Mouse (Mus musculus): ENCODE measurements around the gene Hist1h4b.
"Not testable (repeated sequence)": the region's sequence is repeated elsewhere in the genome, so short reads cannot be mapped to it uniquely, and the experiment has no call there.

Hist1h4b gene

GRCm38 (mm10) chr13:23759916-23760239 is 3.1 kb downstream of the Hist1h4b start:
- no peak for DNase-seq

GRCm38 (mm10) chr13:23760240-23760971 is 3.6 kb downstream of the Hist1h4b start:
- DNase-seq: no peak

- DNase-seq: peak; percentile 99
These were observed 4.4 kb downstream of the Hist1h4b start, which contains the start of gene Hist1h4a for GRCm38 (mm10) chr13:23760972-23761864. Hist1h4a (minus strand) TSS chr13:23761230.

GRCm38 (mm10) chr13:23761871-23762821 is 5.3 kb downstream of the Hist1h4b start, which contains the start of gene Hist1h3a:
Hist1h3a (minus strand) TSS chr13:23762386.
- DNase-seq: peak; percentile 23

- no peak for DNase-seq
These were observed 6.4 kb downstream of the Hist1h4b start for GRCm38 (mm10) chr13:23763242-23763585.

- DNase-seq: peak; percentile 71
These were observed 6.9 kb downstream of the Hist1h4b start, which contains the start of gene Hist1h1a for GRCm38 (mm10) chr13:23763586-23764323. Hist1h1a (plus strand) TSS chr13:23763666.

- no peak for DNase-seq
These were observed 7.7 kb downstream of the Hist1h4b start for GRCm38 (mm10) chr13:23764324-23765171.

GRCm38 (mm10) chr13:23765172-23765513 is 8.3 kb downstream of the Hist1h4b start:
- DNase-seq: no peak

- no peak for DNase-seq
These were observed 10.0 kb downstream of the Hist1h4b start for GRCm38 (mm10) chr13:23766772-23767171.

GRCm38 (mm10) chr13:23768834-23769397 is 12.1 kb downstream of the Hist1h4b start:
- DNase-seq: no peak

- DNase-seq: not testable (repeated sequence)
These were observed 12.8 kb downstream of the Hist1h4b start, which contains the start of gene Trim38 for GRCm38 (mm10) chr13:23769613-23770012. Trim38 (plus strand) TSS chr13:23769913.

GRCm38 (mm10) chr13:23772561-23773313 is 15.9 kb downstream of the Hist1h4b start:
- DNase-seq: peak; percentile 21

GRCm38 (mm10) chr13:23778339-23778738 is 21.5 kb downstream of the Hist1h4b start:
- DNase-seq: no peak

- DNase-seq: no peak
These were observed 22.2 kb downstream of the Hist1h4b start for GRCm38 (mm10) chr13:23779025-23779424.

- peak; percentile 42 for DNase-seq
These were observed 35.7 kb downstream of the Hist1h4b start for GRCm38 (mm10) chr13:23792520-23792919.

- DNase-seq: no peak
These were observed 42.6 kb downstream of the Hist1h4b start for GRCm38 (mm10) chr13:23799405-23799804.

- no peak for DNase-seq
These were observed 47.7 kb downstream of the Hist1h4b start for GRCm38 (mm10) chr13:23804532-23804931.

GRCm38 (mm10) chr13:23806422-23807052 is 49.7 kb downstream of the Hist1h4b start, which contains the start of gene Slc17a2:
Slc17a2 (plus strand) TSS chr13:23806993.
- DNase-seq: no peak
